In the genomic region with DNA sequence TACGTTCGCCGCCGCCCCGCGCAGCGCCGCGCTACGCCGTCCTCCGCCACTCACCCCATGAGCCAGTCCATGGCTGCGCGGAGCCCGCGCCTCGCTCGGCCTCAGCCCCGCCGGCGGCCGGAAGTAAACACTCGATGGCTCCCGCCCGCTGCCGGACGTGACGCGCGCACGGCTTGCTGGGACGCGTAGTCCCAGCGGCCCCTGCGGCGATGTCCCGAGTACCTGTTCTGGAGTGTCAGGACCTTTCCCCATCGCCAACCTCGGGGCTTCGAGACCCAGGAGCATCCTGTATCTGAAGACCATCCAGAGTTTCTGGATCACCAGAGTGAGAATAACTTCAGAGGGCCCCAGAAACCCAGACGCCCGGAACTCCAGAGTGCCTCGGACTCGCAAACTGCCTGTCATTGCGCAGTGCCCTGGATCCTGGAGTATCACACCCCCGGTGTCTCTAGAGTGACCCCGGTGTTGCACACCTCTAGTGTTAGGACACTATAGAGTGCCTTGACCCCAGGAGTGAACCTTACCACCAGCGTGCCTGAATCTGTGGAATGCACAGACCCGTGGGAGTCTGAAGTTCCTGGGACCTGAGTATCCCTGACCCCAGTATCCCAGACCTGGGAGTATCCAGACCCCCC, we compare ENCODE assay signal across 8 mouse cellular contexts. TPM values are rescaled to one million over a fixed set of nuclear protein-coding genes. Genes with fewer than 3 reads are reported as not detected.
A peak's percentile ranks its signal among the peaks of the same experiment; 100 is the strongest.
DNase-seq lines count a peak whose midpoint lies in the region; ATAC-seq lines count a peak whose summit lies in the region.

Gene Mob2 (minus strand): TSS at position 135 of the 635 bp plus-strand sequence.

- intact Hi-C loops in gastrocnemius, postnatal 14 days (cut with DNase I; ENCODE audit: low total_unique reads), result no loop called here

- peak; percentile 88 for ATAC-seq in megakaryocyte, adult 5-6 weeks (ENCODE audit: poor library complexity, severe bottlenecking)

- peak; percentile 93 to 97 for DNase-seq in adrenal gland, adult (ENCODE audit: inconsistent age in 2 of 2, low spot score in 1 of 2)
- DNase-seq in embryo, embryonic 10.5 days (ENCODE audit: low spot score), result peak; percentile 93
- DNase-seq in gastrocnemius, postnatal 14 days, result peak; percentile 93
- DNase-seq in induced T-regulatory cell, adult 2 months (ENCODE audit: low read depth), result peak; percentile 92
- DNase-seq in left cerebral cortex, adult 8-10 months (ENCODE audit: low spot score in 2 of 2), result peak; percentile 79 to 83
- peak; percentile 93 for DNase-seq in right cerebral cortex, adult 18-20 months
- peak; percentile 92 for DNase-seq in urinary bladder, adult 2 months (ENCODE audit: low spot score)

RNA-seq across cellular contexts. Expression of gene Mob2, which starts in this region (rescaled TPM):
- 10 to 100 TPM; 26.6 to 32.0 TPM for total RNA-seq in gastrocnemius, postnatal 14 days (2021)
- total RNA-seq in left cerebral cortex, adult 8-10 months (2022), result 10 to 100 TPM; 32.6 to 34.9 (median 33.7) TPM
- total RNA-seq in megakaryocyte, adult 5-6 weeks (2015), result 25.5 and 34.4 TPM in 2 replicates
- total RNA-seq in megakaryocyte, adult 5-6 weeks (2017), result 29.7 and 31.7 TPM in 2 replicates
- polyA plus RNA-seq in urinary bladder, adult 2 months (2012; rRNA removed), result 91.8 and 102 TPM in 2 replicates

Comparison
In these comparisons a context has a peak if more than half of its experiments do, and no peak if none do; other contexts are left out.
1. Peak in every context shown above with its lines: DNase-seq and ATAC-seq.